Mouse (Mus musculus): ENCODE results near the gene Batf3. TPM values are rescaled to one million over a fixed set of nuclear protein-coding genes. Genes with fewer than 3 reads are reported as not detected.

The Batf3 gene
- polyA plus RNA-seq, 1 experiment from 2014 or later, result 2.8 TPM

GRCm38 (mm10) chr1:191083230-191083629 is 14.4 kb upstream of the Batf3 start:
- H3K9ac ChIP-seq (ENCODE audit: low read length), result no peak overlapping the region
- peaks cover 14% of the 10 kb centered on the region for H3K36me3 ChIP-seq (ENCODE audit: control insufficient read depth, insufficient read depth)
- no peak for ATAC-seq (replicated peaks; ENCODE audit: extremely low read depth, insufficient read depth, low FRiP score)
- WGBS, result 89% methylated on average over 8 of the region's 8 CpGs
- no peaks in the 10 kb centered on the region for H3K4me1 ChIP-seq (ENCODE audit: control insufficient read depth, insufficient read depth, low read length)
- H3K4me2 ChIP-seq (ENCODE audit: low read depth, low read length), result no peak overlapping the region
- no peaks in the 10 kb centered on the region for H3K9me3 ChIP-seq (replicated peaks; ENCODE audit: control insufficient read depth, low read length)
- H3K27me3 ChIP-seq (ENCODE audit: control insufficient read depth, insufficient read depth, low read length), result no peaks in the 10 kb centered on the region
- H3K27ac ChIP-seq (ENCODE audit: low read length), result no peak overlapping the region
- H3K4me3 ChIP-seq (ENCODE audit: low read length), result no peak overlapping the region

DNA sequence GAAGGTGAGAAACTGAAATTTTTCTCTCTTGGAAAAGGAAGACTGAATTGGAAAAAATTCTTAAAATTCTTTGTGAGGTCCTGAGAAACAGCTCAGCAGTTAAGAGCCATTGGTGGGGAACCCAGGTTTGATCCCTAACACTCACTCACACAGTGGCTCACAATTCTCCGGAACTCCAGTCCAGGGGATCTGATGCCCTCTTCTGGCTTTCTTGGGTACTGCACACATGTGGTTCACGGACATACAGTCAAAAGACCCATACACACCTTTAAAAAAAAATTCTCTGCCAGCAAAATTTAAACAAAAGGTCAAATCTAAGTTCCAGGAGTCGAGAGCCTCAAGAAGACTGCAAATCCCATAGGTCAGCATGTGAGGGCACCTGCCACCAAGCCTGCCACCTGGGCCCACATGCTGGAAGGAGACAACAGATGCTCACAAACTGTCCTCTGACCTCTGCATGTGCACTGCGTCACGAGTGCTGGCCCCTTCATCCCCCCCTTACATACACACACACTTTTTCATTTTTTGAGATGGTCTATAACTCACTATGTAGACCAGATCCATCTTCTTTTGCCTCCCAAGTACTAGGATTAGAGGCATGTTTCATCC is 12.6 kb upstream of the Batf3 start:
- no peak overlapping the region for H3K4me3 ChIP-seq (ENCODE audit: low read length)
- H3K27ac ChIP-seq (ENCODE audit: low read length), result no peak overlapping the region
- no peak overlapping the region for H3K4me2 ChIP-seq (ENCODE audit: low read depth, low read length)
- no peaks in the 10 kb centered on the region for H3K4me1 ChIP-seq (ENCODE audit: control insufficient read depth, insufficient read depth, low read length)
- H3K27me3 ChIP-seq (ENCODE audit: control insufficient read depth, insufficient read depth, low read length), result no peaks in the 10 kb centered on the region
- no peak for ATAC-seq (replicated peaks; ENCODE audit: extremely low read depth, insufficient read depth, low FRiP score)
- 78% methylated on average over 5 of the region's 5 CpGs for WGBS
- peaks cover 10% of the 10 kb centered on the region for H3K36me3 ChIP-seq (ENCODE audit: control insufficient read depth, insufficient read depth)
- H3K9me3 ChIP-seq (replicated peaks; ENCODE audit: control insufficient read depth, low read length), result no peaks in the 10 kb centered on the region
- no peak overlapping the region for H3K9ac ChIP-seq (ENCODE audit: low read length)

DNA sequence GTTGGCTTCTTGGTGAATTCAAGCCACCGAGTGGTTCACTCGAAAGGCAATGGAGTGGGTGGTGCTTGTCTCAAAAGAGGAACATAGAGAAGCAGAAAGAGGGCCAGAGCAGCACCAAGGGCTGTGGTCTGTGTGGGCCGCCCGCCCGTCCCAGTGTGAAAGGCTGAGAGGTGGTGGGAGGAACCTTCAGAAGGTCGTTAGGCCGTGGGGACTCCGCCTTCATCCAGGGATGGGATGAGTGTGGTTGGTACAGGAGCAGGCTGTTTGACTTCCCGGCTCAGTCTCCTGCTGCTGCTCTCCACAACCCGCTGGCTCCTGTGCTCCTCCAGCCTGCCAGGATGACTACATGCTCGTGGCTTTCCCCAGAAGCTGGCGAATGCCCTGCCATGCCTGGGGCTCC is 12.1 kb upstream of the Batf3 start:
- 79% methylated on average over 12 of the region's 12 CpGs for WGBS

DNA sequence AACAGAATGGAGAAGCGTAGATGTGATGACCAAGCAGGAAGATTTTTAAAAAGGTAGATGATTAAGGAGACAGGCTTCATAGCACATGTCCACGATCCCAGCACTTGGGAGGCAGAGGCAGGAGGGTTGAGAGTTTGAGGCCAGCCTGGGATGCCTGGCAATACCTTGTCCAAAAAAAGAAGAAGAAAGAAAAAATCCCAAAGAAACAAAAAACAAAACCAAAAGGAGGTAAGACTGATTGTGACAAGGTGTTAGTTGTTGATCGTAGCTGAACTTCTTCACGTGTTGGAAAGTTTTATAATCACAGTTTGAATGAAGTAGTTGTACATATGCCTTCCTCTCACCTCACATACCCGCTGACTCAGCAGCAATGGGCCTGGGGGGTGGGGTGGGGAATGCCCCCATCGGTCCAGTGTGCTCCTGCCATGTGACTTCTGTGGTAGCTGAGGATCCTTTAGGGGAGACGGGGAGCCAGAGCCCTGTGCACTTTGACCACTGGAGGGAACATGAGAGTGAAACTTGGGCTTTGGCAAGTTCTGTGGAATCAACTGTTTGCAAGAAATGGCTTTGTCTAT is 11.3 kb upstream of the Batf3 start:
- no peaks in the 10 kb centered on the region for H3K9me3 ChIP-seq (replicated peaks; ENCODE audit: control insufficient read depth, low read length)
- 76% methylated on average over 7 of the region's 7 CpGs for WGBS
- ATAC-seq (replicated peaks; ENCODE audit: extremely low read depth, insufficient read depth, low FRiP score), result no peak
- H3K4me2 ChIP-seq (ENCODE audit: low read depth, low read length), result no peak overlapping the region
- no peak overlapping the region for H3K27ac ChIP-seq (ENCODE audit: low read length)
- H3K9ac ChIP-seq (ENCODE audit: low read length), result no peak overlapping the region
- H3K4me1 ChIP-seq (ENCODE audit: control insufficient read depth, insufficient read depth, low read length), result no peaks in the 10 kb centered on the region
- H3K4me3 ChIP-seq (ENCODE audit: low read length), result no peak overlapping the region
- H3K36me3 ChIP-seq (ENCODE audit: control insufficient read depth, insufficient read depth), result peaks cover 9% of the 10 kb centered on the region
- 0 out of 2 replicates have a peak, but pooled peaks cover 2% of the 10 kb centered on the region for H3K27me3 ChIP-seq (ENCODE audit: control insufficient read depth, insufficient read depth, low read length)

More for the DNA sequence above, 12.1 kb upstream of the Batf3 start:
- H3K4me1 ChIP-seq (ENCODE audit: control insufficient read depth, insufficient read depth, low read length), result no peaks in the 10 kb centered on the region
- H3K9ac ChIP-seq (ENCODE audit: low read length), result no peak overlapping the region
- H3K9me3 ChIP-seq (replicated peaks; ENCODE audit: control insufficient read depth, low read length), result no peaks in the 10 kb centered on the region
- no peak overlapping the region for H3K4me2 ChIP-seq (ENCODE audit: low read depth, low read length)
- no peak for ATAC-seq (replicated peaks; ENCODE audit: extremely low read depth, insufficient read depth, low FRiP score)
- H3K36me3 ChIP-seq (ENCODE audit: control insufficient read depth, insufficient read depth), result peaks cover 10% of the 10 kb centered on the region
- no peak overlapping the region for H3K4me3 ChIP-seq (ENCODE audit: low read length)
- no peaks in the 10 kb centered on the region for H3K27me3 ChIP-seq (ENCODE audit: control insufficient read depth, insufficient read depth, low read length)
- H3K27ac ChIP-seq (ENCODE audit: low read length), result no peak overlapping the region

DNA sequence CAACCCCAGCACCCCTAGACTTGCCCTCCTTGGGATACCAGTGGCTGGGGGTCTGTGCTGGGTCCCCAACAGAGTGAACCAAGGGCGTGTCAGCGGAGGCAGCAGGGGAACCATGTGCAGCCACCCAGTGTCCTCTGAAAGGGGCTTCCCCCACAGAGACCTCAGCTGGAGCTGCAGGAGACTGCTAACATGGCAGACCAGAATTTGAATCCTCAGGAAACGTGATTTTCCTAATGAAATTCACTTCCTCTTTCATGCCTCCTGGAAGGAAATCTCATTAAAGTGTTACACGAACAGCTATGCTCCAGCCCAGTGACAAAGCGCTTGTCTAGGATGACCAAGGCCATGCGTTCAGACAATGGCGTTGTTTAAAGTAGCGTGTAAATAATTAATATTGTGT is 10.7 kb upstream of the Batf3 start:
- no peaks in the 10 kb centered on the region for H3K9me3 ChIP-seq (replicated peaks; ENCODE audit: control insufficient read depth, low read length)
- no peaks in the 10 kb centered on the region for H3K4me1 ChIP-seq (ENCODE audit: control insufficient read depth, insufficient read depth, low read length)
- H3K27ac ChIP-seq (ENCODE audit: low read length), result no peak overlapping the region
- no peak overlapping the region for H3K4me2 ChIP-seq (ENCODE audit: low read depth, low read length)
- ATAC-seq (replicated peaks; ENCODE audit: extremely low read depth, insufficient read depth, low FRiP score), result no peak
- 0 out of 2 replicates have a peak, but pooled peaks cover 2% of the 10 kb centered on the region for H3K27me3 ChIP-seq (ENCODE audit: control insufficient read depth, insufficient read depth, low read length)
- WGBS, result 82% methylated on average over 8 of the region's 8 CpGs
- H3K4me3 ChIP-seq (ENCODE audit: low read length), result no peak overlapping the region
- no peak overlapping the region for H3K9ac ChIP-seq (ENCODE audit: low read length)
- peaks cover 5% of the 10 kb centered on the region for H3K36me3 ChIP-seq (ENCODE audit: control insufficient read depth, insufficient read depth)

GRCm38 (mm10) chr1:191087955-191088354 is 9.7 kb upstream of the Batf3 start:
- ATAC-seq (replicated peaks; ENCODE audit: extremely low read depth, insufficient read depth, low FRiP score), result no peak

GRCm38 (mm10) chr1:191089355-191089754 is 8.3 kb upstream of the Batf3 start:
- Histone ChIP-seq H3K9me3 (replicated peaks; ENCODE audit: control insufficient read depth, low read length) (no peaks in the 10 kb centered on the region), H3K27me3 (ENCODE audit: control insufficient read depth, insufficient read depth, low read length) (0 out of 2 replicates have a peak, but pooled peaks cover 2% of the 10 kb centered on the region), H3K4me1 (ENCODE audit: control insufficient read depth, insufficient read depth, low read length) (no peaks in the 10 kb centered on the region), H3K9ac (ENCODE audit: low read length) (no peak overlapping the region), H3K4me2 (ENCODE audit: low read depth, low read length) (no peak overlapping the region), H3K4me3 (ENCODE audit: low read length) (no peak overlapping the region), H3K27ac (ENCODE audit: low read length) (no peak overlapping the region), H3K36me3 (ENCODE audit: control insufficient read depth, insufficient read depth) (peaks cover 3% of the 10 kb centered on the region; the same call in 1 of the 2 replicates)
- ATAC-seq (replicated peaks; ENCODE audit: extremely low read depth, insufficient read depth, low FRiP score), result no peak
- 34% methylated on average over 6 of the region's 6 CpGs for WGBS

More at GRCm38 (mm10) chr1:191087955-191088354, 9.7 kb upstream of the Batf3 start:
- Histone ChIP-seq H3K27ac (ENCODE audit: low read length) (no peak overlapping the region), H3K4me2 (ENCODE audit: low read depth, low read length) (no peak overlapping the region), H3K27me3 (ENCODE audit: control insufficient read depth, insufficient read depth, low read length) (0 out of 2 replicates have a peak, but pooled peaks cover 2% of the 10 kb centered on the region), H3K4me3 (ENCODE audit: low read length) (no peak overlapping the region), H3K9me3 (replicated peaks; ENCODE audit: control insufficient read depth, low read length) (no peaks in the 10 kb centered on the region), H3K9ac (ENCODE audit: low read length) (no peak overlapping the region), H3K4me1 (ENCODE audit: control insufficient read depth, insufficient read depth, low read length) (no peaks in the 10 kb centered on the region), H3K36me3 (ENCODE audit: control insufficient read depth, insufficient read depth) (peaks cover 5% of the 10 kb centered on the region)
- 75% methylated on average over 5 of the region's 5 CpGs for WGBS

DNA sequence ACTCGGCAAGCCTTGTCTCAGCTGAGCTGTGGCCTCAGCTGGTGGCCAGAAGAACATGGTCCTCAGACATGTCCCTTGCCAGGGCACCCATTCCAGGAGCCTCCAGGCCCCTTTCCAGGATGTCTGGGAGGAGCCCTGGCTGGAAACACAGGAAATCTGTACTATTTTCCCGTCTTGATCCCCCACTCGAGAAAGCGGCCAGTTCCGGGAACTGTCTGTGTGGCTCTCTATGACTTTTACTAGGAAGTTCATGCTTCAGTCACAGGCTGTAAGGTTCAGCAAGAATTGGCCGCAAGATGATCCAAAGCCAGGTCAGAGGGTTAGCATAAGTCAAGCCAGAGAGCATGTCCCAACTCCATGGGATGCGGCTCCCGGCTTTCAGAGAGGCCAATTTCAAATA is 5.6 kb upstream of the Batf3 start:
- H3K4me1 ChIP-seq (ENCODE audit: control insufficient read depth, insufficient read depth, low read length), result 0 out of 2 replicates have a peak, but pooled peaks cover under 1% of the 10 kb centered on the region
- no peak overlapping the region for H3K9ac ChIP-seq (ENCODE audit: low read length)
- no peak for ATAC-seq (replicated peaks; ENCODE audit: extremely low read depth, insufficient read depth, low FRiP score)
- WGBS, result 66% methylated on average over 8 of the region's 8 CpGs
- no peaks in the 10 kb centered on the region for H3K36me3 ChIP-seq (ENCODE audit: control insufficient read depth, insufficient read depth)
- H3K4me3 ChIP-seq (ENCODE audit: low read length), result no peak overlapping the region
- H3K27me3 ChIP-seq (ENCODE audit: control insufficient read depth, insufficient read depth, low read length), result 0 out of 2 replicates have a peak, but pooled peaks cover 2% of the 10 kb centered on the region
- no peaks in the 10 kb centered on the region for H3K9me3 ChIP-seq (replicated peaks; ENCODE audit: control insufficient read depth, low read length)
- no peak overlapping the region for H3K27ac ChIP-seq (ENCODE audit: low read length)
- H3K4me2 ChIP-seq (ENCODE audit: low read depth, low read length), result no peak overlapping the region

DNA sequence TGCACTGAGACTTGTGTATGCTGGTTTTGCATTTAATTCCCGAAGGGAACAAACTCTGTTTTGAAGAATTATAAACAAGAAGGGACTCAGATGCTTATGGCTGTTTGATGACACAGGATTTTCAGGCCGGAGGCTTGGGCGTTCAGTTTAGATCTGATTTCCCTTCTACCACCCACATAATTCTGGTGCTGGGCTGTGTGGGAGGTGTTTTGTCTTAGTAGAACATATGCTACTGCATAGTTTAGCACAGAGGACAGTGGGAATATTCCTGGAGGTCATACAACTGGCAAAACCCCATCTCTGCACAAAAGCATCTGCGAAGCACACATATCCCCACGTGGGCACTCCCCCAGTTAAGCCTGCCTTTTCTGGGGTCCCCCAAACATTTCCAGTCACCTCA is 4.1 kb upstream of the Batf3 start:
- Histone ChIP-seq H3K36me3 (ENCODE audit: control insufficient read depth, insufficient read depth) (no peaks in the 10 kb centered on the region), H3K9ac (ENCODE audit: low read length) (no peak overlapping the region), H3K9me3 (replicated peaks; ENCODE audit: control insufficient read depth, low read length) (no peaks in the 10 kb centered on the region), H3K27me3 (ENCODE audit: control insufficient read depth, insufficient read depth, low read length) (0 out of 2 replicates have a peak, but pooled peaks cover 2% of the 10 kb centered on the region), H3K27ac (ENCODE audit: low read length) (no peak overlapping the region), H3K4me2 (ENCODE audit: low read depth, low read length) (no peak overlapping the region), H3K4me1 (ENCODE audit: control insufficient read depth, insufficient read depth, low read length) (peaks cover 7% of the 10 kb centered on the region; the same call in 1 of the 2 replicates), H3K4me3 (ENCODE audit: low read length) (no peak overlapping the region)
- no peak for ATAC-seq (replicated peaks; ENCODE audit: extremely low read depth, insufficient read depth, low FRiP score)
- whole genome bisulfite sequencing, result 62% methylated on average over 5 of the region's 5 CpGs

All from heart, embryonic 16.5 days (tissue).